Mouse (Mus musculus) intestine, postnatal 0 days (tissue): Measurements from ENCODE around the gene Gnb3. TPM values are rescaled to one million over a fixed set of nuclear protein-coding genes. Genes with fewer than 3 reads are reported as not detected.
"Not testable (repeated sequence)": the region's sequence is repeated elsewhere in the genome, so short reads cannot be mapped to it uniquely, and the experiment has no call there.

Source experiments
- ATAC-seq: fragments of 200-750 bp; cut with Nextera tagmentation; 2 replicates; pipeline ENCODE4 v1.8.0; 2017; ENCODE audit warnings: mild to moderate bottlenecking, moderate TSS enrichment, moderate library complexity
- H3K27ac ChIP-seq: fragments of 300-500 bp; sonication (generic); 2 replicates; pipeline ENCODE4 v1.5.1; 2014; ENCODE audit warnings: mild to moderate bottlenecking, low read depth, low read length, moderate library complexity
- H3K27me3 ChIP-seq: fragments of 300-500 bp; sonication (generic); replicated peaks from 2 replicates; pipeline ENCODE4 v1.6.1; 2014; ENCODE audit warnings: low read length, mixed read lengths; ENCODE audit not compliant: control insufficient read depth, insufficient read depth
- H3K36me3 ChIP-seq: fragments of 300-500 bp; sonication (generic); 2 replicates; pipeline ENCODE4 v1.6.1; 2014; ENCODE audit warnings: mild to moderate bottlenecking, moderate library complexity; ENCODE audit not compliant: control insufficient read depth, insufficient read depth
- H3K4me1 ChIP-seq: fragments of 300-500 bp; sonication (generic); replicated peaks from 2 replicates; pipeline ENCODE4 v1.6.1; 2014; ENCODE audit warnings: antibody characterized with exemption, low read length, mixed read lengths; ENCODE audit not compliant: control insufficient read depth, insufficient read depth
- H3K4me2 ChIP-seq: fragments of 300-500 bp; sonication (generic); replicated peaks from 2 replicates; pipeline ENCODE4 v1.6.1; 2014; ENCODE audit warnings: low read depth, mild to moderate bottlenecking, moderate library complexity
- H3K4me3 ChIP-seq: fragments of 300-500 bp; sonication (generic); 2 replicates; pipeline ENCODE4 v1.5.1; 2014; ENCODE audit warnings: low read depth, low read length
- H3K9ac ChIP-seq: fragments of 300-500 bp; sonication (generic); 2 replicates; pipeline ENCODE4 v1.6.1; 2014; ENCODE audit warnings: mild to moderate bottlenecking, low read depth, low read length
- H3K9me3 ChIP-seq: fragments of 300-500 bp; sonication (generic); 2 replicates; pipeline ENCODE4 v1.6.1; 2016; ENCODE audit warnings: mixed run types; ENCODE audit not compliant: control insufficient read depth
- CTCF ChIP-seq: sonication (generic); IDR thresholded peaks from 2 replicates; pipeline ENCODE4 v1.5.1; 2016; ENCODE audit warnings: low read depth, mild to moderate bottlenecking, control low read depth, antibody characterized with exemption, moderate library complexity
- WGBS: fragments of 180-500 bp; shearing (Covaris S2); extraction: QIAGEN DNeasy Blood & Tissue Kit; methylation state at CpG from one replicate; pipeline ENCODE4 v1.1.7; 2014; 5-methylcytosine and 5-hydroxymethylcytosine counted together
- polyA plus RNA-seq: library from polyadenylated mRNA; unstranded; fragments of >200 nt; fragmentation: Nextera tagmentation; extraction: Ambion mirVana; gene quantifications from 2 replicates; pipeline ENCODE4 v1.2.1, GENCODE M21; 2015

Gene Gnb3
- polyA plus RNA-seq, 1 experiment from 2014 or later = 0.42 TPM

GRCm38 (mm10) chr6:124804341-124804740 is 35.7 kb downstream of the Gnb3 start:
- no peak overlapping the region for H3K4me3 ChIP-seq
- H3K27ac ChIP-seq = no peak overlapping the region
- no peak for TF ChIP-seq CTCF
- H3K36me3 ChIP-seq = no peaks in the 10 kb centered on the region
- H3K4me1 ChIP-seq = peaks cover 4% of the 10 kb centered on the region; the same call in 1 of the 2 replicates
- no peak overlapping the region for H3K9ac ChIP-seq
- no peak for ATAC-seq
- no peak overlapping the region for H3K4me2 ChIP-seq
- H3K9me3 ChIP-seq = no peaks in the 10 kb centered on the region
- H3K27me3 ChIP-seq = no peaks in the 10 kb centered on the region
- 74% methylated on average over 3 of the region's 3 CpGs for WGBS

GRCm38 (mm10) chr6:124803691-124804090 is 36.4 kb downstream of the Gnb3 start:
- not testable (repeated sequence) for H3K9ac ChIP-seq, H3K36me3 ChIP-seq, H3K27ac ChIP-seq, H3K9me3 ChIP-seq, ATAC-seq, H3K27me3 ChIP-seq, H3K4me1 ChIP-seq, H3K4me3 ChIP-seq, H3K4me2 ChIP-seq
- 97% methylated on average over 4 of the region's 4 CpGs for WGBS

GRCm38 (mm10) chr6:124803061-124803460 is 37.0 kb downstream of the Gnb3 start:
- H3K27ac ChIP-seq = no peak overlapping the region
- H3K4me3 ChIP-seq = no peak overlapping the region
- 74% methylated on average over 3 of the region's 3 CpGs for WGBS
- H3K9me3 ChIP-seq = no peaks in the 10 kb centered on the region
- ATAC-seq = no peak
- H3K36me3 ChIP-seq = no peaks in the 10 kb centered on the region
- no peaks in the 10 kb centered on the region for H3K27me3 ChIP-seq
- peaks cover 4% of the 10 kb centered on the region; the same call in 1 of the 2 replicates for H3K4me1 ChIP-seq
- no peak for TF ChIP-seq CTCF
- H3K4me2 ChIP-seq = no peak overlapping the region
- H3K9ac ChIP-seq = no peak overlapping the region

GRCm38 (mm10) chr6:124802400-124802799 is 37.7 kb downstream of the Gnb3 start:
- H3K4me2 ChIP-seq = peak overlapping the region; percentile 37
- H3K27me3 ChIP-seq, H3K4me3 ChIP-seq, H3K4me1 ChIP-seq, H3K36me3 ChIP-seq, H3K9ac ChIP-seq, H3K9me3 ChIP-seq, H3K27ac ChIP-seq: not testable (repeated sequence)
- 0 out of 2 replicates have a peak, but pooled peaks have one; percentile 23 for ATAC-seq
- 16% methylated on average over 4 of the region's 9 CpGs for WGBS

- no peak for TF ChIP-seq CTCF
- H3K27ac ChIP-seq = no peak overlapping the region
- no peak for ATAC-seq
- no peaks in the 10 kb centered on the region for H3K27me3 ChIP-seq
- no peak overlapping the region for H3K4me2 ChIP-seq
- no peaks in the 10 kb centered on the region for H3K4me1 ChIP-seq
- no peaks in the 10 kb centered on the region for H3K36me3 ChIP-seq
- no peaks in the 10 kb centered on the region for H3K9me3 ChIP-seq
- WGBS = 60% methylated on average over 2 of the region's 2 CpGs
- no peak overlapping the region for H3K9ac ChIP-seq
- H3K4me3 ChIP-seq = no peak overlapping the region
These were observed 43.9 kb downstream of the Gnb3 start for GRCm38 (mm10) chr6:124796200-124796599.

GRCm38 (mm10) chr6:124795781-124796180 is 44.3 kb downstream of the Gnb3 start:
- 64% methylated on average over 4 of the region's 4 CpGs for WGBS
- H3K4me2 ChIP-seq = no peak overlapping the region
- no peak overlapping the region for H3K9ac ChIP-seq
- no peaks in the 10 kb centered on the region for H3K9me3 ChIP-seq
- H3K27me3 ChIP-seq = no peaks in the 10 kb centered on the region
- no peak for TF ChIP-seq CTCF
- no peaks in the 10 kb centered on the region for H3K4me1 ChIP-seq
- no peak overlapping the region for H3K27ac ChIP-seq
- no peak for ATAC-seq
- no peaks in the 10 kb centered on the region for H3K36me3 ChIP-seq
- H3K4me3 ChIP-seq = no peak overlapping the region

- WGBS = 87% methylated on average over 3 of the region's 3 CpGs
- no peak overlapping the region for H3K4me3 ChIP-seq
- H3K4me1 ChIP-seq = no peaks in the 10 kb centered on the region
- H3K9ac ChIP-seq = no peak overlapping the region
- no peak overlapping the region for H3K27ac ChIP-seq
- H3K9me3 ChIP-seq = no peaks in the 10 kb centered on the region
- H3K36me3 ChIP-seq = no peaks in the 10 kb centered on the region
- TF ChIP-seq CTCF = no peak
- H3K27me3 ChIP-seq = no peaks in the 10 kb centered on the region
- no peak for ATAC-seq
- H3K4me2 ChIP-seq = no peak overlapping the region
These were observed 48.2 kb downstream of the Gnb3 start for GRCm38 (mm10) chr6:124791911-124792310.
